Mouse (Mus musculus) left cerebral cortex, adult 8-10 months (tissue): ENCODE results near the gene Fbxw4. TPM values are rescaled to one million over a fixed set of nuclear protein-coding genes. Genes with fewer than 3 reads are reported as not detected.
"Not testable (repeated sequence)": the region's sequence is repeated elsewhere in the genome, so short reads cannot be mapped to it uniquely, and the experiment has no call there.

Source experiments
- DNase-seq, 2 experiments: peaks; one replicate each; pipeline ENCODE4 v3.0.0; 2022; ENCODE audit warnings: low spot score in 2 of 2
- total RNA-seq, 4 experiments: library from RNA; stranded (reverse); gene quantifications; 2 replicates each; pipeline ENCODE4 v1.2.4; 2022

Fbxw4 gene
- total RNA-seq, 4 experiments from 2014 or later: 38.2 to 42.3 (median 39.7) TPM

DNA sequence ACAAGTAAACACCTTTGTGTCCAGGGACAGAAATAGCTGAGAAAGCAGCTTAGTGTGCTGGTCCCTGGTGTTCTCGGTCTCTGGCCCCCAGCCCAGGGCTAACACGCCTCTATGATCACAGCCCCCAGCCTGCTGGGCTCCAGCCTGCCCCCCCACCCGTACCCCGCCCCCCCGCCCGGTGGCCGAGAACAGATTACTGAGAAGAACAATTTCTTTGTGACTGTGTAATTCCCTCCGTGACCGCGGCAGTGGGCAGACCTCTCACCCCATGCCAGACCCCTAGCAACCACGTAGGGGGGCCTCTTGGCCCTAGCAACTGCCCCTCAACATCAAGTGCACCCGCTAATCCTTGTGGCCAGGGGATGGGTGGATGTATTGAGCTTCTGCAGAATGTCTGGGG lies 79.9 kb downstream of the Fbxw4 start:
- no peak for DNase-seq

DNA sequence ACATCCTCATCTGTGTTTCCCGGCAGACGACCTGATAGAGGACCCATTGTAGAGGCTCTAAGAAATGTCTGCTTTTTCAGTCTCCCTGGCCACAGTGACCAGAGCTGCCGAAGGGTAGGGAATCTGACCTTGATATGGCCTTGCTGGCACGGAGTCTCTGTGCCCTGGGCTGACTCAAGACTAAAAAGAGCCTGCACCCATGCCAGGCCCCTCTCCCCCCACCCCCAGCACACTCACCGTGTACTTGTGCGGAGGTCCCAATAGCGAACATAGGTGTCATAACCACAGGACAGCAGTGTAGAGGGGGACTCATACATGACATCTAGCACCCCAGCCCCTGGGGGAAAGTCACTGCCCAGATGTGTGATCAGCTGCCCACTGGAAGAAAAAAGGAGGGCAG lies 80.7 kb downstream of the Fbxw4 start:
- no peak for DNase-seq

DNA sequence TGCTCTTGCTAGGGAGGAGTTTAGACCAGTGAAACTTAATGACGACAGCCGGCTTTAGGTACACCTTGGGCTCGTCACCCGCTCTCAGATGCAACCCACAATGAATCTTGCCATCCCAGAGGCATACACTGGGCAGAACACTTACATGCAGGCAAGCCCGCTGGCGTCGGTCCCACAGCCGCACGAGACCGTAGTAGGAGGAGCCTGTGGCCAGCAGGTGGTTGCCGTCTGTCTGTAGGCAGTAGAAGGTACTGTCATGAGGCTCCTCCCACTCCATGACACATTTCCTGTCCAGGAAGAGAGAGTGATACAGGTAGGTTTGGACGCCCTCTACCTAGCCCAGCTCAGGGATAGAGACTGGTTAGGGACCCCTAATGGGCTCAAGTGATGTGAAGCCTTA lies 81.1 kb downstream of the Fbxw4 start:
- no peak for DNase-seq

DNA sequence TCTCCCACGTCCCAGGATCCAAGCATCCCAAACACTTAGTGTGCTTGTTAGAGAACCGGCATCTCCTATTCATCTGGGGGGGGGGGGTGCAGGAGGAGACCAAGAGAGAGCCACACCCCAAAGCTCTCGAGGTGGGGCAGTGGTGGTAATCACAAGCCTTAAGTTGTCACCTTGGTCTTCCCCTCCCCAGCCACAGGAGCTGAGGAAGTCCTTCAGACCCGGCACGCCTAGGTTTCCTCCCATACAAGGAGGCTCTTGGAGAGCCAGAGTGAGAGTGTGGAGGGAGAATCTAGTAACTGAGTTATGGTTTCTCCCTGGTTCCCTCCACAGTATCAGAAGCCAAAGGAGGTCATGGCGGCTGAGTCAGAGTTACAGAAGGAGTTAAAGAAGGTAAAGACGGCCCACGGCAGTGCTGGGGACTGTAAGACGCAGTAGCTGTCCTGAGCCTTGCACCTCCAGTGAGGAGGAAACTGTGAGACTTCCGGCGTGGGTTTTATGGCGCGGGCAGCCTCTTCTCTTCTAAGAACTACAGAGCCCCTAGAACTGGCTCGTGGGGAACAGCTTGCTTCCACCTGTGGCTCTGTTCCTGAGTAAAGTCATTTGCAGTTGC lies 82.9 kb downstream of the Fbxw4 start:
- DNase-seq: no peak

DNA sequence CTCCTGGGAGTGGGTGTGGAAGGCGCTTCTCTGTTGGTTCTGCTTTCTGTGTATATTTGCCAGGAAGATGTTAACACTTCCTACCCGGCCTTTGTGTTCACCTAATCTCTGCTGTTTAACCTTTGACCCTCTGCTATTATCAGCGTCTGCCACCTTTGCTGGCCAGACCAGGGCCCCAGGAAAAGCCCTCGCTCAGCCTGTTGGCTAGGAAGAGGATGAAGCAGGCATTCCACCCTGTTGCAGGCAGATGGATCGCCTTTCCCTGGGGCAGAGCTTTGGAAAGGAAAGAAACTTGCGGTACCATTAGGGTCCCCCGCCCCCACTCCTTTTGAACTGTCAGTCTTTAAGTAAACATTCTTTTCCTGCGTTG lies 84.5 kb downstream of the Fbxw4 start:
- DNase-seq: no peak

DNA sequence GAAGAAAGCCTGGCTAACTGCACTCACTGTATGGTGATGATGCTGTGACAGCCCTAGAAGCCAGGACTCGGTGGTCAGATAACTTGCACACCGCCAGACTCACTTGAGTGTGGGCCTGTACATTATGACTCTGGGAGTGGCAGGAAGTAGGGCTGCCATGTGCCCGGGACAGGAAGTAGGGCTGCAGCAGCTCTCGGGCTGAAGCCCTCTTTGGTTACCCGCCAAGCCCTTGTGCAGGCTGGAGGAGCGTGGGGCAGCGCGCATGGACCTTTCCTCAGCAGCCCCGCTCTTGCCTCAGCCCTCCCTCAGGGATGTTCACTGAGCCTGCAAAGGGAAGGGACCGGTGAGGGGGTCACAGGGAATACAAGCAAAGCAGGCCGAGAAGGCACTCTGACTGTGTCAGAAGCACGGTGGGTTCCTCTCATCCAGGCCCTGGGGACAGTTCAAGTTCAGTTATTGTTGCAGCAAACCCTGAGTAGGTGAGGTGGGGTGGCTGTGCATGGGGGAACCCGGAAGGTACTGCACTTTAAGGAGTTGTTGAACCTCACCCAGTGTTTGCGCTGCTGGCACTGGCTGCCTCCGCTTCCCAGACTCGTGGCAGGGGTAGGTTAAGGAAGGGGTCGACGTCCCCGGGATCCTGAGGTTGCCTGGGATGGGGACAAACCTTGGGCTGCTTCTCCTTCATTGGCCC lies 85.0 kb downstream of the Fbxw4 start:
- no peak for DNase-seq

DNA sequence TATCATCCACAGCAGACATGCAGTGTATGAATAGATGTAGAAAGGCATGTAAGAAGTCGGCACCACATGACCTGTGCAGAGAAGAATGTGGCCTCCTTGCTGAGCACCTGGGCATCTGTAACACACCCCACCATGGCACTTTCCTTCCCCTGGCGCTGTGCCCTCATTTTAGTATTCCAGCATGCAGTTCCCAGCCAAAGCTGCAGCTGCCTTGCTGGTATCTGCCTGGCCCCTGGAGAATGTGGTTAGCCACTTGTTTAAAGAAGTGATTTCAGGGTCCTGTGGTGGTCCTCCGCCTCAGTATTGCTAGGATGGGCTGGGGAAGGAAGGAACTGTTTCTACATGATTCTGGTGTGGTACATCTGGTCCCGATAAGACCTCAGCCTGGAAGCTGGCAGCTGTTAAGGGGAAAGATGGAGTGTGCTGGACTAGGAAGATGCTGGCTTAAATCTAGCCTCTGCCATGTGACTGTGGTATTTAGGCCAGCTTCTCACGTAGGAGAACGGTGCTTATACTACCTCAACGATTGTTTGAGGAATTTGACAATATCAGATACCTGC lies 85.7 kb downstream of the Fbxw4 start:
- no peak for DNase-seq

DNA sequence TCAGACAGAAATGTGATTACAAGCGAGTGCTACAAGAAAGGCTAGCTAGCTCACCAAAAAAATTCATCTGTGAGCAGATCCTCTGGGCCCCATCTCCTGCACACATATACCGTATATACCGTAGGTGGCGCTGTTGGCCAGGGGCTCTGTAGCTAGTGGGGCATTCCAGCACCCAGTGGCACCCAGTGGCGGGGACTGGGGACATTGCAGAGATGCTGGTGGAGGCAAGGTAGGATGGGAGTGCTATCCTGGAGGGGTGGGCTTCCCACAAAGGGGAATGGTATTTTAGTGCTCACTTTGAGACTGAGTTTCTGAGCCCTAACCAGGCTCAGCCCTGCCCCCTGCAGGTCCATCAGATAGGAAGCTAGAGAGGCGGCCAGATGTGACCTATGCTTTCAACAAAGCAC lies 86.2 kb downstream of the Fbxw4 start:
- DNase-seq: peak; percentile 42 to 65

DNA sequence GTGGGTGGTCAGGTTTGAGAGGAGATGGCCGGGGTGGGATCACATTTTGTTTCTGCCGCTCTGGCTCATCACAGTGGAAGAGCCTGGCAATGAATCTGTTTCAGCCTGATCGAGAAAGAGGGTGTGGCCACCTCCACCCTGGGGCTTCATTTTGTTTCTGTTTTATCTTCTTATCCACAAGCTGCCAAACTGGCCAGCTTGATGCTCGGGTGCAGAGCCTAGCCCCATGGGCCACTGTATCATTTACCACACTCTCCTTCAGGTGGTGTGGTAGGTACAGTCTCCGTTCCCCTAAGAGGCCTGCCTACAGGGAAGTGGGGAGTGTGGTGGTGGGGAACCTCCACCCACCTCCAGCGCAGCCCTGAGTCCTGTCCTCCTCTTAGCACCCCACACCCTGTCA lies 87.1 kb downstream of the Fbxw4 start:
- DNase-seq: no peak

DNA sequence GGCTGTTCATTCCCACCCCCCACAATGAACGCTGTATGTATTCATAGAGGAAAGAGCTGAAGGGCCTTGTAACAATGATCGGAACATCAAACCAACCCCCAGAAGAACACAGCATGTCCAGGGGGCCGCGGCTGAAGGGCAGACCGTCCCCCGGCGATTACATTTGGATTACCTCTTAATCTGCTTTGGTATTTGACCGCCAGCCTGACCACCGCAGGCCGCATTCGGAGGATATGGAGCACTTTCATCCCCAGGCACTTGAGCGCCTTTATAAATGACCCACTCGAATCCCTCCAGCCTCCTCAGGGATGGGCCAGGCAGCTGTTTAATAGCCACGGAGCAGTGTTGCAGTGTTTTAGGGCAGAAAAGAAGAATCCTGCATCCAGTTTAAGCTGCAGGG lies 92.7 kb downstream of the Fbxw4 start:
- no peak for DNase-seq

DNA sequence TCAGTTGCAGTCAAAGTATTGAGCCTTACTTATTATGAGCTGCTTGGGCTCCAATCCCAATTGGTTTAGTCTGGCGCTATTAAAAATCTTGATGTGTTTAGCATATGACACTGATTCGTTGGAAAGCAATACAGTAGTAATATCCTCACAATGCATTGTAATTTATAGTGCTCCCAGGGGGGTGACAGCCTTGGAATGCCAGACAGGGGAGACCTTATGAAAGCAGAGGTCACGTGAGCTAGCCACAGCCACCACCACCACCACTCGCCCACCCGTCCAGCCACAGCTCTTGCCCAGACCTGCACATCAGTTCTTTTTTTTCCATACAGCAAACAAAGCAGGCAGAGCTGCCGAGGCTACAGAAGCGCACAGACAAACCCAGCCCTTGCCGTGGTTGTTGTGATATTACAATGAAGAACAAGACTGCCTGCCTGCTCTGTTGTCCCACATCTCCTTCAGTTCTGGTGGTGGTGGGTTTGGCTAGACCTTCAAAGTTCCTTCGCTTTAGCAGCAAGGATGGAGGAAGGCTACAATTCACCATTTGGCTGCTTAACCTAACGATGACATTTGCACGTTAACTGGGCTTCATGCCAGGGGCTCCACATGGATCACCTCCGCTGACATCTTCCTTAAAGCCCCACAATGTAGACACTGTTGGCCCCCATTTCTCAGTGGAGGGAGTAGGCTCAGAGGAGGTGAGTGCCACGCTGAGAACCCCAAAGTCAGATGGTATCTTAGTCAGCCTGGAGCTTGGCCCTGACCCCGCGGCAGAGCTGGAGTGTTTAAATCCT lies 94.0 kb downstream of the Fbxw4 start:
- no peak for DNase-seq

DNA sequence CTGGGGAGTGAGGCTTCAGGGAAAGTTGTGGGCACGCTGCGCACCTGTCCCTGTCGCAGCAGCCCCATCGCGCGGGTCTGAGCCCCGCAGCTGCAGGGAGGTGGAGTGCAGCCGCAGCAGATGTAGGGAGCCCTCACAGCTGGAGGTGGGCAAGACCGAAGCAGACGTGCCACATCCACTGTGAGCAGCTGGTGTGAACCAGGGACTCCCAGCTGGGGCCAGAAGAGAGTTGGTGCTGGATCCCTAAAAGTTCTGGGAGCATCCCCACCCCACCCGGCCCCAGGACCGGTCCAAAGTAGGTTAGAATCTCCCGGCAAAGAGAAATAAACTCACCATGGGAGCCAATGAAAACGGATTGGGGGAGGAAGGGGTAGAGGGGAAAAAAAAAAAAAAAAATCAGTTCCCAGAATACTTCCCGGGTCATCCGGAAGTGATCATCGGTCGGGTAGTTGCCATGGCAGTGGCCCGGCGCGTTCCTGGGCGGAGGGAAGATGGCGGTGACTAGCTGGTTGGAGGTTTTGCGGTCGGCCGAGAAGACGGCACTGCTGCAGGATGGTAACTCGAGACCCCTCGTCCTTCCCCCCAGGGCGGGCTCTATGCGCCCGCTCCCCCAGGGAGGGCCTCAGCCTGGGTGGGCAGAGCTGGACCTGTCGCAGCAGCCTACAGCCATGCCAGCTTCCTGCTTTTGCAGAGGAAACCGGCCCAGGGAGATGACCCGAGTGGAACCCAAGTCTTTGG lies 99.8 kb downstream of the Fbxw4 start, which contains the start of the genes Poll and Gm17018:
Gene Poll, minus strand, starts transcription at position 379 of the 738 bp plus-strand sequence.
Gene Gm17018, plus strand, starts transcription at position 463 of the 738 bp plus-strand sequence.
- peak; percentile 71 to 72 for DNase-seq

DNA sequence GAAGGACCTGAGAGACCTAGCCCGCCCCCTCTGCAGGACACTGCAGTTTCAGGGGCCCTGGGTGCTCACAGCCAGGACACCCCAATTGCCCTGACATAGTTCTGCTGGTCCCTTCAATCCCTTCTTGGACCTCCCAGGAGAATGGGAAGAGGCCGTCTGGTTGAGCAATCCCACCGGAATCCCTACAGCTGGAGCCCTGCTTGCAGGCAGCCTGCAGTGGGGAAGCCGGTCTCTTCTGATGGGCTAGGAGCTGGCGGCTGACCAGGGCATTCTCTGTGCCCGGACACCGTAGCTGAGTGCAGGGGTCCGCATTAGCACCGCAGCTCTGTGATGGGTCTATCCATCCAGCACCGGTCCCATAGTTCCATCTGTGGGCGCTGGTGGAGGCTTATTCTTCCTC lies 106.0 kb downstream of the Fbxw4 start:
- no peak for DNase-seq

DNA sequence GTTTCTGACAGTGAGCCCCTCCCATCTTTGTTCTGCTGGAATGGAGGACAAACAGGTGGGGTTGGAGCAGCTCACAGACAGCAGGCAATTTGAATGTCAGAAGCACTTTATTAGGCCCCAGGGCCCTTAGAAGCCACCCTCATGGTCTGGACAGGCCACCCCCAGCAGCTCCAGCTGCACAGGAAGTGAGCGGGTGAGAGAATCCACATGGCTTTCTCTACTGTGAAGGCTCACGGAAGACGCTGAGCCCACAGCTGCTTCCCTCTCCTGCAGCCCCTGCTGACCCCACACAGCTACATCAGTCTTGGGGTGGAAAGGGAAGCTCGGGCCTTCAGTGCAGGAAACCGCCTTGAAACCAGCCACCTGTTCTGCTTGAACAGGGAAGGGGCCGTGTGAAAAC lies 107.9 kb downstream of the Fbxw4 start:
- DNase-seq: no peak

DNA sequence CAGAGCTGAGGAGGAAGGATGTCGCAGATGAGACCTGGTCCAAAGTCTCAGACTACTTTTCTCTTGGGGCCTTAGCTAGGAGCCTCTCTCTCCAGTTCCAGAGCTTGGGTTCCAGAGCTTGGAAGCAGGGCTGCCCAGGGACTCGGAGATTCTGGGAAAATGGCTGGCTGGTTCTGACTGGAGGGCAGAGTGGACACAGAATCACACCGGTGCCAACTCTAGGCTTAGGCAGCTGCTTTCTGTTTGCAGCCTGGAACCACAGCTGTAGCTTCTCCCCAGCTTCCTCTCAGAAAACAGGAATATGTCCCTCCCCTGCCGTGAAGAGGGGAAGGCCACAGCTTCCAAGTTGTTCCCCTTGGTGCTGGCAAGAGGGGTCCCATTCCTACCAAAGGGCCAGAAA lies 110.2 kb downstream of the Fbxw4 start:
- no peak for DNase-seq

DNA sequence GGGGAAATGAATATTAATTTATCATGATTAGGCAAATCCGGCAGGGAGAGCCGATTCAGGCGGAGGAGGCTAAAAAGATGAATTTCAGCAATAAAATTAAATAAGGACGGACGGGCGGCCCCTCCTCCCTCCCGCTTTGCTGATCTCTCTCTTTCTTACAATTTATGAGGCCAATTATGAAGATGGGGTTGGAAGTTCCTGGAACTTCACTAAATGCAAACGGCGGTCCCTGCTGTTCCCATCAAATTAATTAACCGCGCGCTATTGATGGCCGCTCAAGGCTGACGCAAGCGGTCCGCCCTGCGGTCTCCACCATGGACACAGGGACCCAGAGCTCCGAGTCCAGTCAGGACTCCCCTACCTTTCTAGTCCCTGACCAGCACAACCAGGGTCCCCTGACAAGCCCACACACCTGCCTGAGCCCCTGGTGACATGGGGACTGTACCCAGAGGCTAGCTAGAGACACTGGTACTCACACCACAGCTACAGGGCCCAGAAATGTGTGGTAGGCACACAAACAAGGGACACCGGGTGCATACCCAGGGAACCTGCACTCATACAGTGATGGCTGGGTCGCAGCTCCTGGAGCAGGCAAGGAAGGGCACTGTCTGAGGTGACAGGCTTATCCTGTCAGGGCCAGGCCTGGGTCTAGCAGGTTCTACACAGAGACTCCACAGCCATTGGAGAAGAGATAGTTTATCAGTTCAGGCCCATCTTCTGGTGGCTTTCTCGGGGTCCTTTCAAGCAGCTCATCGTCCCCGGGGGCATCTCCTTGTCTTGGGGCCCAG lies 110.8 kb downstream of the Fbxw4 start:
- no peak for DNase-seq

DNA sequence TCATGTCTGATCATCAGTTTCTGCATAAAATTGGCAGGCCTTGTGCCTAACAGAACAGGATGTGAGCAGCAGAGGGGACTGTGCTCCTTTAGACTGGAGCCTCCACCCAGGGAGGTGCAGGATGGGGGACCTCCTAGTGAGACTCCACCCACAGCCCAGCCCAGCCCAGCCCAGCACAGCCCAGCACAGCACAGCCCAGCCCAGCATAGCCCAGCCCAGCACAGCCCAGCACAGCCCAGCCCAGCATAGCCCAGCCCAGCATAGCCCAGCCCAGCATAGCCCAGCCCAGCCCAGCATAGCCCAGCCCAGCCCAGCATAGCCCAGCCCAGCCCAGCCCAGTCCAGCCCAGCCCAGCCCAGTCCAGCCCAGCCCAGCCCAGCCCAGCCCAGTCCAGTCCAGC lies 111.9 kb downstream of the Fbxw4 start:
- not testable (repeated sequence) for DNase-seq

DNA sequence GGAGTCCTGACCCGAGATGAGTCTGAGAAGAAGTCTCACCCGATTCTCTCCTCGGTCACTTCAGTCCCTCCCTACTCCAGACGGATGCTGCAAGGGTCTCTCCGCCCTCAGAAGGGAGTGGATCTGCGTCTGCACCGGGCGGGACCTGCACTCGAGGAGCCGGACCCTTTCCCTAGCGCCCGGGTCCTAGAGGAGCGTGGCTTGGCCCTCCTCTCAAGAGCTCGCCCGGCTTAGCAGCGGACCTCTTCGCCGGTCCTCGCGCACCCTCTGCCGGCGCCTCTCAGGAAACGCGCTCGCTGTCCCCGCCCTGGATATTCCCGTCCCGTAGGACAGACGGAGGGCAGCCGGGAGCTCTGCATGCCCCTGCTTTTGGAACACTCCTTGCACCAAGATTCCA lies 115.2 kb downstream of the Fbxw4 start:
- peak; percentile 35 to 73 for DNase-seq

DNA sequence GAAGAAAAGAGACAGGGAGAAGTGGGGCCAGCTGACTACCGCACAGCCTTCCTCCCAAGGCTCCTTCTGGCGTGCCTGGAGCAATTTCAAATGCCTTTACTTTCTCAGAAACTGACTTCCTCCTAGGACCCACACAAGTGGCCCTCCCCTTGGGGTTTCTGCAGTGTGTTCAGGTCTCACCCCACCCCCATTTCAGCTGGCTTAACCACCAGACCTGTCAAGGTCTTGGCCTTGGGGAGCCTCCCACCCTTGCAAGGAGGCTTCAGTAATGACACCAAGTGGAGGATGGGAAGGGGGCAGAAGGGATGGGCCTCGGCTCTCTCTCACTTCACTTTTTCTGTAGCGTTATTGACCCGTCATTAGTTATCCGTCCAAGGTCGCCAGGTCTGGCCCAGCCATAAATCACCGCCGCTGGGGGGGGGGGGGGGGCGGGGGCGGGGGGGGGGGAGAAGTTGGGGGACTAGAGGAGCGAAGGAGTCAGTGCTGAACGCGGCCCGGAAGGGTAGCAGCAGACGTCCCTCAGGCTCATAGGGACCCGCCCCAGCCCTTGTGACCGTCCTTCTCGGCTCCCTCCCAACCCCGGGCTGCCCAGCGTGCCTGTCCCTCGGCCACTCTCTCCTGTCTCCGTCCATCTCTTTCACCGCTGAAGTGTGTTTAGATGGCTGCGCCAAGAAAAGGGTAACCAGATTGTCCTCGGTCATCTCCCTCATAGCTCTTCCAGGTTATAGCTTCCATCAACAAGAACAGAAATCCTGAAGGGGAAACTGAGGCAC lies 115.8 kb downstream of the Fbxw4 start:
- DNase-seq: no peak

DNA sequence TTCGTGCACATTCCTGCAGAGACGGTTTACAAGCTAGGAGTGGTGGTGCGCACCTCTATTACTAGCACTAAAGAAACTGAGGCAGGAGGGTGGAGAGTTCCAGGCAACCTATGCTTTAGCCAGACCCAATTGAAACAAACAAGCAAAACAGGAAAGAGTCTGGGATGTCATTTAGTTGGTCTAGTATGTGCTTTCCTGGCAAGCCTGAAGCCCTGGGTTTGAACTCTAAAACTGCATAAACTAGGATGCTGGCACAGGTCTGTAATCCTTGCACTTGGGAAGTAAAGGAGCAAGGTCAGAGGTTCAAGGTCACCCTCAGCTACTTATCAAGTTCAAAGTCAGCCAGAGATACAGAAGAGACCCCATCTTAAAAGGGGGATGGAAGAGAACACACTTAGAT lies 118.1 kb downstream of the Fbxw4 start:
- no peak for DNase-seq
